Mouse (Mus musculus) urinary bladder, postnatal 36 days (tissue): ENCODE data around the gene Xlr5a.
"Not testable (repeated sequence)": the region's sequence is repeated elsewhere in the genome, so short reads cannot be mapped to it uniquely, and the experiment has no call there.

Source experiments
- DNase-seq, 2 experiments: peaks; one replicate each; pipeline ENCODE4 v3.0.0; 2022; ENCODE audit warnings: low spot score in 2 of 2, mixed read lengths in 1 of 2

Xlr5a gene

GRCm38 (mm10) chrX:73148496-73148895 is 144.3 kb downstream of the Xlr5a start, which contains the start of gene Xlr5b:
Gene Xlr5b (plus strand): TSS chrX:73148796.
- not testable (repeated sequence) for DNase-seq

GRCm38 (mm10) chrX:73143218-73143618 is 149.6 kb downstream of the Xlr5a start:
- DNase-seq, result not testable (repeated sequence)

- not testable (repeated sequence) for DNase-seq
Observed at GRCm38 (mm10) chrX:73122859-73123829, 169.6 kb downstream of the Xlr5a start.

- not testable (repeated sequence) for DNase-seq
Observed at GRCm38 (mm10) chrX:73116747-73117146, 176.0 kb downstream of the Xlr5a start, which contains the start of gene Gm14685. Gene Gm14685 (plus strand): TSS chrX:73117047.

- not testable (repeated sequence) for DNase-seq
Observed at GRCm38 (mm10) chrX:73096941-73097508, 195.8 kb downstream of the Xlr5a start, which contains the start of gene Xlr3a. Gene Xlr3a (minus strand): TSS chrX:73097095.

- not testable (repeated sequence) for DNase-seq
Observed at GRCm38 (mm10) chrX:73082267-73083055, 210.3 kb downstream of the Xlr5a start, which contains the start of gene Xlr4a. Gene Xlr4a (minus strand): TSS chrX:73082478.

- DNase-seq, result not testable (repeated sequence)
Observed at GRCm38 (mm10) chrX:73066765-73067312, 225.9 kb downstream of the Xlr5a start.

GRCm38 (mm10) chrX:73064415-73064793 is 228.4 kb downstream of the Xlr5a start, which contains the start of gene Pnma3:
Gene Pnma3 (plus strand): TSS chrX:73064787.
- DNase-seq, result no peak

- DNase-seq, result no peak
Observed at GRCm38 (mm10) chrX:73063512-73064414, 229.0 kb downstream of the Xlr5a start.

- DNase-seq, result no peak
Observed at GRCm38 (mm10) chrX:73062323-73062722, 230.5 kb downstream of the Xlr5a start.

GRCm38 (mm10) chrX:73061528-73061927 is 231.2 kb downstream of the Xlr5a start:
- DNase-seq, result no peak
